Mouse (Mus musculus) neural tube, postnatal 0 days (tissue): ENCODE results near the gene Fam214a. TPM values are rescaled to one million over a fixed set of nuclear protein-coding genes. Genes with fewer than 3 reads are reported as not detected.

Experiments
- polyA plus RNA-seq: library from polyadenylated mRNA; unstranded; fragments of >200 nt; fragmentation: Nextera tagmentation; extraction: Ambion mirVana; gene quantifications from 2 replicates; pipeline ENCODE4 v1.2.1, GENCODE M21; 2015

The Fam214a gene
- 14.3 and 15.6 TPM in 2 replicates for polyA plus RNA-seq

DNA sequence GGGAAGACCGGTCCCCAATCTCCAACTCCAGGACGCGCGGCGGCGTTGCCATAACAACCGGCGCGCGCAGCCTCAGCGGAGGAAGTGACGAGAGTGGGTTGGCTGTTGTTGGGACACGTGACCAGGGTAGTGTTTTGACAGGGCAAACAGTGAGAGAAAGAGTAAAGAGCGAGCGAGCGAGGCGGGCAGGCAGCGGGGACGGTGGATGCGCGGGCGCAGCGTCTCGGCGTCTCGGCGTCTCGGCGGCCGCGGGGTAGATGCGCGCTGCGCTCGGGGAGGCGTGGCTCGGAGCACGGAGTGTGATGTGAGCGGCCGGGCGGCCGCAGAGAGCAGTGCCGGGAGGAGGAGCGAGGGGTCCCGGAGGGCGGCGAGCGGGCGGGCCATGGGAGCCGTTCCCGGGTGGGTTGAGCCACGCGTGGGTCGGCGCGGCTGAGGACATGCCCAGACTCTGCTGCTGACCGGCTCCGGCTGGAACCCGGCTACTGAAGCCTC is at the start of gene Fam214a:
Fam214a (plus strand) TSS at position 129 of the 492 bp plus-strand sequence.

DNA sequence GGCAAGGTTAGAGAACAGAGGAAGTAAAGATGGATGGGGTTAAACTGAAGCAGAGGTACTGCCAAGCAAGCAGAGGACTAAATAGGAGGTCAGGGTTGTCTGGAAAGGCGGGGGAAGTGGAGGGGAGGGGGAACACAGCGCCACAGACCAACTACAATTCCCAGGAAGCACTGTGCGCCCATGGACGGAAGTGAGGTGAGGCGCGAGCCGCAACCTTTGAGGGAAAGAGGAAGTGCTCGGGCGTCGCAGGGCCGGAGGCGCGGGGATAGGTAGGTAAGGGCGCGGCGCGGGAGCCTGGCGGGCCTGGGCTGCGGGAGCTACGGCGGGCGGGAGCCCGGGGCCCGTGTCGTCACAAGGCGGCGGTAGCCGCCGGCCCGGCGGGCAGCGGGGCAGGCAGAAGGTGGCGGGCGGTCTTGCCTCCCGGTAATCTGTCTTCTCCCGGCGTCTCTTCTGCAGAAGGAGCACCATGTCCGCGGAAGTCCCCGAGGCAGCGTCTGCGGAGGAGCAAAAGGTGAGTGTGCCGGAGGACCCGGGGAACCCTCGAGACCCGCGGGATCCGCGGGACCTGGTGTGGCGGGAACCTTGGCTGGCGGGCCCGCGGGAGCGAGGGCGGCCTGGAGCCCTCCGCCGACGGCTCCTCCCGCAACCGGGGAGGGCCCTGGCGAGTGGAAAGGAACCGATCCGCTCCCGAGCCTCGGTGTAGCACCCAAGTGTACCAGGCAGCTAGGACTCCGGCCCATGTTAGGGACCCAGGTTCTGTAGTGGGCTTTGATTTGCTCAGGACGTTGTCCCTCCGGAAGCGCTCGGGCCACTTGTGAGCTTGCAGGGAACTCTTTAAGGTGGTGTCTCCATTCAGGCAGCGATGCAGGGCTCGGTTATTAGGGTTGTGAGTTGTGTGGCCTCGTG is 85.0 kb downstream of the Fam214a start, which contains the start of gene Arpp19:
Arpp19 (plus strand) TSS at position 164 of the 906 bp plus-strand sequence.

DNA sequence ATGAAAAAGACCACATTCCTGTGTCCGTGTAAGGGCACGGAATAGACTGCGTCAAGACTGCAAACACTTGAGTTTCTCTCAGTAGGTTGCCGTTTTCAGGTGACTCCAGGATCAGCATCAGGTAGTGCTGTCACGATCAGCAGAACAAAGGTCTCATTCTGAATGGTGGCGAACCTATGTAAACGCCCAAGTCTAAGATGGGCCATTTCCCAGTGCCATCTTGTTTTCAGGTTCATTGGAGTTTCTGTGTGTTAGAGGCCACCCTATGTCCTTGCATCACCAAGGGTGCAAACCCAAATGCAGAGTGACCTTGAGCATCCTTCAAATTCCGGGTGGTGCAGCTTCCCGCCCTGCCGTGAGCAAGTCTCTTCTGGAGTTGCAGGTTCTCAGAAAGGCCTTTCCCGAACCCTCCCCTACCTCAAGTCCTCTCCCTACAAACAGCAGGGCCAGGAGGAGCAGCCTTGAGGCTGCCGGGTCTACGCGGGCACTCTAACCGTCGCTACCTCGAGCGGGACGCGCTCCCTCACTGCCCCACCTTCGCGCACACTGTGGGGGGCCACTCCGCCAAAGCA is 117.9 kb downstream of the Fam214a start, which contains the start of gene Myo5a:
Myo5a (plus strand) TSS at position 559 of the 572 bp plus-strand sequence.

Other genes with a start within 250 kb of the Fam214a start
- gene Onecut1, start 91.0 kb upstream of the Fam214a start, polyA plus RNA-seq: 1.1 and 1.9 TPM in 2 replicates
- gene Arpp19, start 84.7 kb downstream of the Fam214a start, polyA plus RNA-seq: 176 and 186 TPM in 2 replicates
- 42.6 and 44.7 TPM in 2 replicates for gene Myo5a, start 118.1 kb downstream of the Fam214a start, polyA plus RNA-seq